Mouse (Mus musculus) cerebellum, adult 2 months (tissue): ENCODE measurements around the gene Krt28. TPM values are rescaled to one million over a fixed set of nuclear protein-coding genes. Genes with fewer than 3 reads are reported as not detected.

Experiments
- DNase-seq, 2 experiments: peaks; one replicate each; pipeline ENCODE4 v3.0.0; 2021
- H3K27ac ChIP-seq: fragments of 200-500 bp; 2 replicates; pipeline ENCODE4 v1.5.1; 2012; ENCODE audit warnings: low read length, control low read depth, inconsistent platforms; ENCODE audit not compliant: insufficient read depth
- H3K27me3 ChIP-seq: fragments of 200-500 bp; 2 replicates; pipeline ENCODE4 v1.6.1; 2012; ENCODE audit warnings: inconsistent platforms, mild to moderate bottlenecking, low read length, moderate library complexity; ENCODE audit not compliant: control insufficient read depth, insufficient read depth
- H3K4me1 ChIP-seq: fragments of 200-500 bp; 2 replicates; pipeline ENCODE4 v1.6.1; 2011; ENCODE audit warnings: low read length; ENCODE audit not compliant: control insufficient read depth, insufficient read depth
- H3K4me3 ChIP-seq: fragments of 200-500 bp; replicated peaks from 2 replicates; pipeline ENCODE3; 2011; ENCODE audit warnings: mild to moderate bottlenecking, low read depth, low read length, control low read depth; ENCODE audit not compliant: insufficient read depth
- CTCF ChIP-seq: fragments of 200-500 bp; IDR thresholded peaks from 2 replicates; pipeline ENCODE4 v1.5.1; 2011; ENCODE audit warnings: low read depth, mild to moderate bottlenecking, control low read depth, low read length, moderate library complexity, borderline replicate concordance; ENCODE audit not compliant: insufficient read depth
- POLR2A ChIP-seq: fragments of 200-500 bp; IDR thresholded peaks from 2 replicates; pipeline ENCODE4 v1.6.1; 2011; ENCODE audit warnings: low read length, control low read depth, borderline replicate concordance; ENCODE audit not compliant: insufficient read depth
- WGBS: fragments of 180-500 bp; shearing (Covaris S2); methylation state at CpG from one replicate; pipeline ENCODE4 v1.1.7; 2018; 5-methylcytosine and 5-hydroxymethylcytosine counted together
- polyA plus RNA-seq: library from polyadenylated mRNA; depleted of rRNA; stranded (reverse); fragments of >200 nt; gene quantifications from 2 replicates; pipeline ENCODE4 v1.2.3, GENCODE M21; 2012; rRNA removed

Krt28 gene
- polyA plus RNA-seq, 1 experiment: 2.5 TPM

- H3K4me1 ChIP-seq: no peaks in the 10 kb centered on the region
- no peak overlapping the region for H3K27ac ChIP-seq
Observed at GRCm38 (mm10) chr11:99316543-99316942, 58.2 kb downstream of the Krt28 start.

More at GRCm38 (mm10) chr11:99316543-99316942, 58.2 kb downstream of the Krt28 start:
- no peaks in the 10 kb centered on the region for H3K27me3 ChIP-seq
- 41% methylated on average over 8 of the region's 8 CpGs for WGBS
- TF ChIP-seq CTCF: no peak
- no peak for TF ChIP-seq POLR2A
- H3K4me3 ChIP-seq: no peak overlapping the region
- no peak for DNase-seq

Other genes starting within 250 kb of the Krt28 start
- gene Ccr7, start 219.8 kb downstream of the Krt28 start, polyA plus RNA-seq: 0.11 and 0.30 TPM in 2 replicates
- 63.3 and 67.1 TPM in 2 replicates for gene Smarce1, start 143.9 kb downstream of the Krt28 start, polyA plus RNA-seq
- gene Krt222, start 130.8 kb downstream of the Krt28 start, polyA plus RNA-seq: 37.8 and 39.9 TPM in 2 replicates
- 0.44 and 0.65 TPM in 2 replicates for gene Krt24, start 89.6 kb downstream of the Krt28 start, polyA plus RNA-seq
- 7.0 and 7.2 TPM in 2 replicates for gene Krt25, start 52.0 kb downstream of the Krt28 start, polyA plus RNA-seq
- 0.14 and 0.15 TPM in 2 replicates for gene Krt26, start 36.9 kb downstream of the Krt28 start, polyA plus RNA-seq
- not detected in 2 replicates for gene Krt27, start 23.8 kb downstream of the Krt28 start, polyA plus RNA-seq
- 11.9 and 12.6 TPM in 2 replicates for gene Krt10, start 14.5 kb upstream of the Krt28 start, polyA plus RNA-seq
- 0.11 TPM in 1 of 2 replicates, not detected in the other for gene Krt12, start 47.4 kb upstream of the Krt28 start, polyA plus RNA-seq
- gene Krt20, start 63.2 kb upstream of the Krt28 start, polyA plus RNA-seq: not detected in 2 replicates
- gene Krt23, start 118.2 kb upstream of the Krt28 start, polyA plus RNA-seq: 0.06 and 0.08 TPM in 2 replicates
- gene Krt39, start 146.4 kb upstream of the Krt28 start, polyA plus RNA-seq: not detected in 2 replicates
- not detected in 2 replicates for gene Krt40, start 168.3 kb upstream of the Krt28 start, polyA plus RNA-seq
- gene Krtap3-3, start 176.0 kb upstream of the Krt28 start, polyA plus RNA-seq: not detected in 2 replicates
- not detected in 2 replicates for gene Krtap3-2, start 181.9 kb upstream of the Krt28 start, polyA plus RNA-seq
- gene Gm11939, start 184.6 kb upstream of the Krt28 start, polyA plus RNA-seq: not detected in 2 replicates
- not detected in 2 replicates for gene Krtap3-1, start 191.7 kb upstream of the Krt28 start, polyA plus RNA-seq
- not detected in 2 replicates for gene Krtap1-5, start 206.1 kb upstream of the Krt28 start, polyA plus RNA-seq
- gene Krtap1-4, start 208.8 kb upstream of the Krt28 start, polyA plus RNA-seq: not detected in 2 replicates
- gene Krtap1-3, start 216.4 kb upstream of the Krt28 start, polyA plus RNA-seq: not detected in 2 replicates
- gene Krtap9-3, start 223.2 kb upstream of the Krt28 start, polyA plus RNA-seq: not detected in 2 replicates
- gene Gm11938, start 228.4 kb upstream of the Krt28 start, polyA plus RNA-seq: not detected in 2 replicates
- gene Gm11937, start 235.3 kb upstream of the Krt28 start, polyA plus RNA-seq: not detected in 2 replicates
- gene Krtap2-4, start 239.9 kb upstream of the Krt28 start, polyA plus RNA-seq: not detected in 2 replicates
- gene Gm11562, start 245.5 kb upstream of the Krt28 start, polyA plus RNA-seq: not detected in 2 replicates